Mouse (Mus musculus) adrenal gland, postnatal 14 days (tissue): ENCODE data around the gene Sumf2. TPM values are rescaled to one million over a fixed set of nuclear protein-coding genes. Genes with fewer than 3 reads are reported as not detected.

ENCODE experiments used
- DNase-seq: peaks from one replicate; pipeline ENCODE4 v3.0.0; 2021; ENCODE audit warnings: mixed read lengths
- total RNA-seq: library from RNA; stranded (reverse); gene quantifications from 2 replicates; pipeline ENCODE4 v1.2.3, GENCODE M21; 2021

Gene Sumf2
- total RNA-seq, 1 experiment from 2014 or later = 39.5 TPM

DNA sequence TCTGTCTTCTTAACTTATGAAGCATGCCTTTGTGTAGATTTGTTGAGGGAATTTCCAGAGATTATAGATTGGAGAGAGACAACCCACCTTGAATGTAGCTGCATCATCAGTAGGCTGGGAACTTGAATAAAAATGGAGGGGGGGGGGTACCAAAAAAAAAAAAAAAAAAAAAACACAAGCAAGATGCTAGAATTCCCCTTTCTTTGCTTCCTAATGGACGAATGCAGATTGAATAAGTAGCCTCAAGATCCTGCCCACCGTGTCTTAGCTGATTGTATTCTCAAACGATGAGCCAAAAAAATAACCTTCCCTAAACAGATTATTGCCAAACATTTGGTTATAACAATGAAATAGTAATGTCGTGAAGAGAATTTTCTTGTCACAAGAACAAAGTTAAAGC, 61.0 kb downstream of the Sumf2 start:
- no peak for DNase-seq

DNA sequence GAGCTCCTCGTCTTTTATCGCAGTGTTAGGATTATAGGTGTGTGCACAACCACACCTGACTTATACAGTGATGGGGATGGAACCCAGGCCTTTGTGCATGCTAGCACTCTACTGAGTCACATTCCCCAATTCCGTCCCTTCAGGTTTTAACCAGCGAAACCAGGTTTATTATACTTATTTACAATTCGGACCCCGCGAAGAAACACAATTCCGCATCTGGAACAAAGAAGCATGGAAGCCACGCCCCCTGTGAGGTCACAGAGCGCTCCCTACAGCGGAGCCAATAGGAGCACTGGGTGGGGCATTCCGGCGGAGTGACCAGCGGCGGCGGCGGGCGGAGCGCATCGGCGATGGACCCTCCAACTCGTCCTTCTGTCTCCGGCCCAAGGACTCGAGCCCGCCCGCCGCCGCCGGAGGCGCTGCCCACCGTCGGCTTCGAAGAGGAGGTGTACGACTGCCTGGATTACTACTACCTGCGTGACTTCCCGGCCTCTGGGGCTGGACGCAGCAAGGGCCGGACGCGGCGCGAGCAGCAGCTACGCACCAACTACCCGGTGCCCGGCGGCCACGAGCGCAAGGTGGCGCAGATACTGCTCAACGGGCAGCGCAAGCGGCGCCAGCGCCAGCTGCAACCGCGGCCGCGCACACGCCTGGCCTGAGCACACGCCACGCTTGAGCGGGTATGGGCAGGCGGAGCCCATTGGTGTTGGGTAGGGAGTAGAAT, 61.6 kb downstream of the Sumf2 start, which contains the start of gene Nupr1l:
Gene Nupr1l (plus strand): TSS at position 299 of the 724 bp plus-strand sequence.
- DNase-seq = peak; percentile 95

- DNase-seq = no peak
These were observed 62.4 kb downstream of the Sumf2 start for GRCm38 (mm10) chr5:129909147-129909546.

DNA sequence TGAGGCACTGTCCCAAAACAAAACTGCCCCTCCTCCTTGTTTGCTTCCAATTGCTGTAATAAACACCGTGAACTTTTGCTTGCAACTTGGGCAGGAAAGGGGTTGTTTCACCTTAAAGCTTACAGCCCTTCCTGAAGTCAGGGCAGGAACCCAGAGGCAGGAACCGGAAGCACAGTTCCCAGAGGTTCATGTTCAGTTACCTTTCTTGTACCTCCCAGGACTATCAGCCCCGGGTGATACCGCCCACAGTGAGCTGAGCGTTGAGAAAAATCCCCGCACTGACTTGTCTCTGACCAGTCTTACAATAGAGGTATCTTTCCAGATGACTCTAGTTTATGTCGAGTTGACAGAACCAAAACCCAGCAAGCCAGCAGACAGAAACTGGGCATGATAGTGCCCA, 62.8 kb downstream of the Sumf2 start:
- DNase-seq = no peak

Other genes with a start within 250 kb of the Sumf2 start
- 2.9 and 3.2 TPM in 2 replicates for gene Zfp11, start 176.9 kb upstream of the Sumf2 start, total RNA-seq
- gene Sept14, start 138.5 kb upstream of the Sumf2 start, total RNA-seq = not detected in 2 replicates
- 90.9 and 98.1 TPM in 2 replicates for gene Mrps17, start 131.5 kb upstream of the Sumf2 start, total RNA-seq
- 116 and 119 TPM in 2 replicates for gene Nipsnap2, start 121.9 kb upstream of the Sumf2 start, total RNA-seq
- gene Psph, start 59.5 kb upstream of the Sumf2 start, total RNA-seq = 25.3 and 26.7 TPM in 2 replicates
- 932 and 939 TPM in 2 replicates for gene Chchd2, start 40.5 kb downstream of the Sumf2 start, total RNA-seq
- 1.6 and 1.7 TPM in 2 replicates for gene Zbed5, start 48.7 kb downstream of the Sumf2 start, total RNA-seq
- gene Phkg1, start 51.6 kb downstream of the Sumf2 start, total RNA-seq = 1.2 and 1.7 TPM in 2 replicates
- gene Nupr1l, start 61.6 kb downstream of the Sumf2 start, total RNA-seq = 4.3 and 5.9 TPM in 2 replicates
- 30.1 and 31.2 TPM in 2 replicates for gene Vkorc1l1, start 95.0 kb downstream of the Sumf2 start, total RNA-seq
- gene Gusb, start 156.1 kb downstream of the Sumf2 start, total RNA-seq = 40.0 and 41.2 TPM in 2 replicates
- 131 and 168 TPM in 2 replicates for gene Asl, start 182.3 kb downstream of the Sumf2 start, total RNA-seq
- gene Crcp, start 182.3 kb downstream of the Sumf2 start, total RNA-seq = 35.9 and 38.6 TPM in 2 replicates
- 32.5 and 35.5 TPM in 2 replicates for gene Tpst1, start 226.3 kb downstream of the Sumf2 start, total RNA-seq